Mouse (Mus musculus): Measurements from ENCODE around the gene Ifrd2. TPM values are rescaled to one million over a fixed set of nuclear protein-coding genes. Genes with fewer than 3 reads are reported as not detected.

Ifrd2 gene
- total and polyA plus RNA-seq, 3 experiments, result 147 to 292 TPM; not detected in 1

DNA sequence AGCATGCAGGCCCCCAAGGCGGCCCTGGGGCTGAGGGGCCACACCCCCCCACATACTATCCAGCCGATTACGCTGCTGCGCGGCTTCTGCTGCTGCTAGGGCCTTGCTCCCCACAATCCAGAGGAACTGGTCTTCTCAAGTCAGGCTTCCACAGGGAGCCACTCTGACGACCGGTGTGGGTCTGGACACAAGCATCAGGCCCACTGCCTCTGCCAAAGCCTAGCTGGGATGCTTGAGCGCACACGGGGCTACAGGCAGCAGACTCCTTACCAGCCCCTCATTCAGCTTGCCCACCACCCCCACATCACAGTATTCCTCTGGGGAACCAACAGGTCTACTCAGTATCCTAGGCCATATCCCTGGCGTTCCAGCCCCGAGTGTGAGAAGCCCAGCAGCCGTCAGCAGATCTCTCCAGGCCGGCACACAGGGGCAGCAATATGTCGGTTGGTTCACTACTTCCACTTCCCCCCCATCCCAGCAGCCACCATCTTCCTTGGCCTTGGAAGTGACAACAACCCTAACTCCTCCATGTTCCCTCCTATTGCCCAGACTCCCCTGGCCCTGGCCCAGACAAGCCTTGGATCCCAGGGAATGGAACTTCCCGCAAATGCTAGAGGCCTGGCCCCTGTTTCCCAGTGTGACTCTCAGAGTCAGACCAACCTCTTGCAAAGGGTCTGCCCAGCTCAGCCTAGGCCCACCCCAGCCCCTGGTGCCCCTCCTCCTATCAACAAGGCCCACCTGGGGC, 46.4 kb downstream of the Ifrd2 start:
- Histone ChIP-seq H3K79me2 (ENCODE audit: control insufficient read depth, insufficient read depth, low read length, poor library complexity) (peaks cover 45% of the 10 kb centered on the region), H3K4me1 (ENCODE audit: control insufficient read depth in 1 of 2, insufficient read depth in 2 of 2, low read length in 2 of 2) (peaks cover 5 to 25% of the 10 kb centered on the region in 2 experiments; a peak in 3 of 4 replicates), H3K27ac (ENCODE audit: control insufficient read depth, low read depth, low read length) (peak overlapping the region; percentile 94)

DNA sequence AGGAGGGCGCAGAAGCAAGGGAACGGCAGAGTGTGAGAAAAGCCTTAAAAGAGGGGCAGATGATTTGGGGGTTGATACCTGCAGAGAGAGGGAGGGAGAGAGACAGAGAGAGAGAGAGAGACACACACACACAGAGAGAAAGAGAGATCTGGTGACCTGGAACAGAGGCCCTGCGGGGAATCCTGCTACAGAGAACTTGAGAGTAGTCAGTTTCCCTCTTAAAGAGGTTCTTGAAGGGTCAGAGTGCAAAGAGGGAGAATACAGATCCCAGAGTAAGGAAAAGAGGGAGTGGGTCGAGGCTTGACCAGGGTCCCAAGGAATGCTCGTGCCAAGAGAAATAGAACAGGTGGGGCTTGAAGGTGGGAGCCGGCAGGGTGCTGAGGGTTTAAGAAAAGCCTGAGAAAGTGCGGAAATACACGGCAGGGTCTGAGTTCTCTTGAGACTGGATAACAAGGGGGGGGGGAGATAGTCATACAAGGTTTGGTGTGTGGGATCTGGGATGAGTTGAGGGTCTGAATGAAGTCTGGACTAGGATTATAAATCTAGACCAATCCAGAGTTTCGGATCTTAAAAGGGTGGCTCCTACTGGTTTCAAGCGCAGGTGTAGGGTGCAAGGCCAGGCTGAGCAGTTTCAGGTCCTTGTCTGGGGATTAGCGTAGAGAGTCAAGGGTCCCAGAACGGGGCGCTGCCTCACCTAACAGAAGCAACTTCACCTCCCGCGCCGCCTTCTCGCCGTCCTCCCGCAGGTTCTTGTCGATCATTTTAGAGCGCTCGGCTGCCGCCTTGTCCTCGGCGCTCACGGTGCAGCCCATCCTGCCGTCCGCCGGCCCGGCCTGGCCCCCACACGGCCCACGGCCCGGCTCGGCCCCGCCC, 47.2 kb downstream of the Ifrd2 start:
- Histone ChIP-seq H3K36me3 (ENCODE audit: control insufficient read depth in 1 of 2, insufficient read depth in 2 of 2, low read length in 2 of 2) (peaks cover 0 to 14% of the 10 kb centered on the region in 2 experiments; a peak in 2 of 4 replicates), H3K9ac (ENCODE audit: control insufficient read depth, low read depth, low read length, poor library complexity, severe bottlenecking) (peak overlapping the region; percentile 98), H3K79me2 (ENCODE audit: control insufficient read depth, insufficient read depth, low read length, poor library complexity) (peaks cover 44% of the 10 kb centered on the region), H3K4me3 (ENCODE audit: control insufficient read depth in 1 of 2, insufficient read depth in 1 of 2, low read depth in 2 of 2, low read length in 2 of 2) (peak overlapping the region; percentile 73 to 88), H3K9me3 (replicated peaks; ENCODE audit: insufficient read depth, low read length) (no peaks in the 10 kb centered on the region), H3K4me1 (ENCODE audit: control insufficient read depth in 1 of 2, insufficient read depth in 2 of 2, low read length in 2 of 2) (peaks cover 2 to 21% of the 10 kb centered on the region in 2 experiments; a peak in 3 of 4 replicates), H3K27me3 (ENCODE audit: control insufficient read depth in 1 of 2, insufficient read depth in 2 of 2, low read length in 2 of 2) (no peaks in the 10 kb centered on the region), H3K27ac (ENCODE audit: control insufficient read depth, low read depth, low read length) (peak overlapping the region; percentile 94)
- DNase-seq (ENCODE audit: low read depth, low spot score), result peak; percentile 73
- TF ChIP-seq MXI1 (IDR thresholded peaks at IDR 0.05; ENCODE audit: low read depth, low read length) (peak; percentile 41; the same call in 1 of the 2 replicates), POLR2A (IDR thresholded peaks at IDR 0.05; ENCODE audit: control insufficient read depth in 1 of 2, insufficient read depth in 1 of 2, low read depth in 1 of 2, low read length in 2 of 2, poor library complexity in 1 of 2) (peak in 1 of 2 experiments; percentile 87; a peak in 2 of 4 replicates), BHLHE40 (IDR thresholded peaks at IDR 0.05; ENCODE audit: borderline replicate concordance, low read depth, low read length) (no peak), JUND (IDR thresholded peaks at IDR 0.05; ENCODE audit: low read depth, low read length) (no peak), NRF1 (IDR thresholded peaks at IDR 0.05; ENCODE audit: insufficient read depth, low read depth, low read length, poor library complexity, severe bottlenecking) (no peak), SIN3A (IDR thresholded peaks at IDR 0.05; ENCODE audit: low read length) (no peak), ZNF384 (IDR thresholded peaks at IDR 0.05; ENCODE audit: low read depth, low read length) (no peak), ZKSCAN1 (IDR thresholded peaks at IDR 0.05; ENCODE audit: low read depth, low read length) (no peak), POLR2AphosphoS5 (IDR thresholded peaks at IDR 0.05; ENCODE audit: borderline replicate concordance, low read depth, low read length) (no peak), TBP (IDR thresholded peaks at IDR 0.05; ENCODE audit: low read depth, low read length) (no peak), ELF1 (IDR thresholded peaks at IDR 0.05; ENCODE audit: low read depth, low read length) (no peak), KAT2A (conservative IDR thresholded peaks at IDR 0.05; ENCODE audit: low read depth, low read length) (no peak), NELFE (IDR thresholded peaks at IDR 0.05; ENCODE audit: low read depth, low read length) (no peak), EP300 (IDR thresholded peaks at IDR 0.05; ENCODE audit: low read depth in 1 of 2, low read length in 2 of 2) (no peak), CHD1 (IDR thresholded peaks at IDR 0.05; ENCODE audit: low read depth, low read length) (0 out of 2 replicates have a peak, but pooled peaks have one; percentile 36)

More for the DNA sequence above, 46.4 kb downstream of the Ifrd2 start:
- peak overlapping the region; percentile 98 for H3K9ac ChIP-seq (ENCODE audit: control insufficient read depth, low read depth, low read length, poor library complexity, severe bottlenecking)
- TF ChIP-seq MXI1 (IDR thresholded peaks at IDR 0.05; ENCODE audit: low read depth, low read length) (peak; percentile 26), ETS1 (IDR thresholded peaks at IDR 0.05; ENCODE audit: low read depth, low read length) (no peak), POLR2A (IDR thresholded peaks at IDR 0.05; ENCODE audit: control insufficient read depth in 1 of 2, insufficient read depth in 1 of 2, low read depth in 1 of 2, low read length in 2 of 2, poor library complexity in 1 of 2) (0 out of 4 replicates have a peak, but pooled peaks of 1 of the 2 experiments have one; percentile 22), CHD1 (IDR thresholded peaks at IDR 0.05; ENCODE audit: low read depth, low read length) (0 out of 2 replicates have a peak, but pooled peaks have one; percentile 28)
- no peaks in the 10 kb centered on the region for H3K9me3 ChIP-seq (replicated peaks; ENCODE audit: insufficient read depth, low read length)
- peaks cover 0 to 16% of the 10 kb centered on the region in 2 experiments; a peak in 2 of 4 replicates for H3K36me3 ChIP-seq (ENCODE audit: control insufficient read depth in 1 of 2, insufficient read depth in 2 of 2, low read length in 2 of 2)
- H3K27me3 ChIP-seq (ENCODE audit: control insufficient read depth in 1 of 2, insufficient read depth in 2 of 2, low read length in 2 of 2), result no peaks in the 10 kb centered on the region
- peak; percentile 74 for DNase-seq (ENCODE audit: low read depth, low spot score)
- H3K4me3 ChIP-seq (ENCODE audit: control insufficient read depth in 1 of 2, insufficient read depth in 1 of 2, low read depth in 2 of 2, low read length in 2 of 2), result peak overlapping the region; percentile 73 to 88

Data from MEL (cell line).